Mouse (Mus musculus) CH12.LX (cell line): ENCODE data around the gene Ikzf4.

Experiments
- CHD1 ChIP-seq: IDR thresholded peaks from 2 replicates; pipeline ENCODE4 v1.6.1; 2012; ENCODE audit warnings: low read depth, low read length, improper control_type of control experiment, inconsistent platforms
- CTCF ChIP-seq, 2 experiments: IDR thresholded peaks in 1 of 2; conservative IDR thresholded peaks in 1 of 2; 2 replicates each; pipeline ENCODE4 v1.5.1; 2011 to 2012; ENCODE audit warnings: low read depth in 2 of 2, low read length in 2 of 2, improper control_type of control experiment in 1 of 2, inconsistent platforms in 1 of 2, mild to moderate bottlenecking in 1 of 2, moderate library complexity in 1 of 2
- E2F4 ChIP-seq: IDR thresholded peaks from 2 replicates; pipeline ENCODE4 v1.6.1; 2011; ENCODE audit warnings: low read depth, low read length, improper control_type of control experiment; ENCODE audit not compliant: insufficient replicate concordance
- ELF1 ChIP-seq: IDR thresholded peaks from 2 replicates; pipeline ENCODE4 v1.6.1; 2014; ENCODE audit warnings: low read depth, mild to moderate bottlenecking, inconsistent platforms, low read length, improper control_type of control experiment
- HCFC1 ChIP-seq: IDR thresholded peaks from 2 replicates; pipeline ENCODE4 v1.6.1; 2012; ENCODE audit warnings: low read depth, mild to moderate bottlenecking, inconsistent platforms, low read length, improper control_type of control experiment
- MXI1 ChIP-seq: IDR thresholded peaks from 2 replicates; pipeline ENCODE4 v1.6.1; 2011; ENCODE audit warnings: mild to moderate bottlenecking, low read depth, low read length, improper control_type of control experiment
- NELFE ChIP-seq: IDR thresholded peaks from 2 replicates; pipeline ENCODE4 v1.6.1; 2011; ENCODE audit warnings: low read depth, low read length, improper control_type of control experiment
- PAX5 ChIP-seq: IDR thresholded peaks from 2 replicates; pipeline ENCODE4 v1.6.1; 2012; ENCODE audit warnings: low read length, inconsistent platforms, mixed read lengths
- POLR2A ChIP-seq: IDR thresholded peaks from 2 replicates; pipeline ENCODE4 v1.6.1; 2011; ENCODE audit warnings: low read depth, mild to moderate bottlenecking, improper control_type of control experiment, low read length
- ZKSCAN1 ChIP-seq: IDR thresholded peaks from 2 replicates; pipeline ENCODE4 v1.6.1; 2012; ENCODE audit warnings: low read depth, inconsistent platforms, low read length, improper control_type of control experiment, borderline replicate concordance

DNA sequence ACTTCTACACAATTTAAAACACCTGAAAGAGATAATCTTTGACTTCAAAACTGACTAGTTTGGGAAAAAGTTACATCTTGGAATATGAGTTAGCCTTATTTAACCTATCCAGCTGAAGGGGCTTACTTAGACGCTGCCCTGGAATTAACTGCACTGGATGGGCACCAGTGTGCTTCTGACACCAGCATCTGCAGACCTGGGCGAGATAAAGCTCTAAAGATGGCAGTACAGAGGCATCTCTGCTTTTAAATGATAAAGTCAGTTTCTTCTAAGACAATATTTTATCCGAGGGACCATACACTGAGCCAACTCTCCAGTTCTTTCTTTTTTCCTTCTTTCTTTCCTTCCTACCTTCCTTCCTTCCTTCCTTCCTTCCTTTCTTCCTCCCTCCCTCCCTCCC lies 19.0 kb upstream of the Ikzf4 start:
- TF ChIP-seq PAX5 (no peak), CTCF (conservative IDR thresholded peaks at IDR 0.05 in 1 of 2, IDR thresholded peaks at IDR 0.05 in 1 of 2; ENCODE audit: low read depth in 2 of 2, low read length in 2 of 2) (no peak), ZKSCAN1 (no peak), ELF1 (no peak), POLR2A (no peak), E2F4 (no peak), NELFE (no peak), MXI1 (no peak), CHD1 (no peak), HCFC1 (no peak)
